Mouse (Mus musculus) left cerebral cortex, adult 6 months (tissue): ENCODE results near the gene Bmpr2. TPM values are rescaled to one million over a fixed set of nuclear protein-coding genes. Genes with fewer than 3 reads are reported as not detected.

ENCODE experiments used
- long read RNA-seq, 2 experiments: library from polyadenylated mRNA; unstranded; transcript quantifications; one replicate each; pipeline ENCODE4 v2.0.0; 2019 to 2020
- polyA plus RNA-seq: library from polyadenylated mRNA; unstranded; fragments of <200 nt; fragmentation: Nextera tagmentation; gene quantifications from 2 replicates; pipeline ENCODE4 v1.2.3, GENCODE M21; 2021

Gene Bmpr2
- 6.2 and 10.2 TPM in 2 replicates for polyA plus RNA-seq
- long read RNA-seq, experiment 1, full-length matches to known transcripts: 1 of 31 reads
- long read RNA-seq, experiment 1, partial matches to known transcripts: 4 of 31 reads
- long read RNA-seq, experiment 1, other reads (novel, unspliced or antisense): 26 of 31 reads
- long read RNA-seq, experiment 2, full-length matches to known transcripts: 1 of 42 reads
- long read RNA-seq, experiment 2, partial matches to known transcripts: 8 of 42 reads
- long read RNA-seq, experiment 2, other reads (novel, unspliced or antisense): 33 of 42 reads

GRCm38 (mm10) chr1:59763164-59763768, at the start of gene Bmpr2:
Gene Bmpr2, plus strand, starts transcription at chr1:59763400.

GRCm38 (mm10) chr1:59912413-59913157, 149.4 kb downstream of the Bmpr2 start, which contains the start of gene Fam117b:
Gene Fam117b, plus strand, starts transcription at chr1:59913006.

Other genes with a start within 250 kb of the Bmpr2 start
- 7.7 and 10.3 TPM in 2 replicates for gene Gm973, start 247.1 kb upstream of the Bmpr2 start, polyA plus RNA-seq
- 263 and 315 TPM in 2 replicates for gene Sumo1, start 92.6 kb upstream of the Bmpr2 start, polyA plus RNA-seq
- 39.1 and 48.5 TPM in 2 replicates for gene Nop58, start 78.4 kb upstream of the Bmpr2 start, polyA plus RNA-seq
- 7.6 and 8.6 TPM in 2 replicates for gene Fam117b, start 149.6 kb downstream of the Bmpr2 start, polyA plus RNA-seq